Mouse (Mus musculus): ENCODE measurements around the gene Fank1.

The Fank1 gene

DNA sequence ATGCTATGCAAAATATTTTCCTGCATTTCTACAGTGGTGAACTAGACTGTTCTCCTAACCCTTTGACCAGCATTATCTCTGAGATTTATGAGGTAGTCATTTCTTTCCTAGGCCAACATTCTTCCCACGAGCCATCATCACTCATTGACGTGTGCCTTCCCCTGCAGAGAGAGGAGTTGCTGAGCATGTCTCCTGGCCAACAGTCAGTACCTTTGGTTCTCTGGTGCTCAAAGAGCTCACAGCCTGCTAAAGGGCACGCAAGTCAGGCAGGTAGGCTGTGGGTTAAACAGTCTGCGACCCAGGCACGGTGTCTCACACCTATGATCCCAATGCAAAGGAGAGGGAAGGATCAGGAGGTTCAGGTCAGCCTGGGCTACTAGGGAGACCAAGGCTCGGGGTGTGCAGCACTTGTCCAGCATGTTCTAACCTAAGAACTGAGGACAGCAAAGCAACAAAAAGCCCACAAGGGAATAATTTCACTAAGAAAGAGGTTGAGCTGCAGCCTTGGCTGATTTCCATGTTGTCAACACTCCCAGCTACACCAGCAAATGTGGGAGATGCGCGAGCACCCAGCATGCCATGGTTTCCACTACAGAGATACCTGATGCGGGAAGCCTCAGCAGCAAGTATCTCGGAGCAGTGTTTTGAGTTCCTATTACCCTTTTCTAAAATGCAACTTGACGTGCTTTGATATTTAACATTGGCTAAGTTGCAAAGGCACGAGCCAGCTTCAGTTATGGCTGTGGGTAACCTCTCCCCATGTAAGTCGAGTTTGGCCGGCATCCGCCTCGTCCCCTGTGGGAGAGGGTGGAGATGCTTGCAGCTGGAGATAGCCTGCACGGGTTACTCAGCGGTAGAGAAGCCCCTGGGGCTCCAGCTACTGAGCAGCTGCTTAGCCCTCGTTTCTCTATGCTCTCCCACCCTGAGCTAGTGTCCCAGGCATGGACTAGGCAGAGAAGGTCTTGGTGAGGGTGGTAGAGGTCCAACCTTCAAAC is 112.6 kb downstream of the Fank1 start:
- in situ Hi-C loops (cut with MboI, MseI): no loop called here

DNA sequence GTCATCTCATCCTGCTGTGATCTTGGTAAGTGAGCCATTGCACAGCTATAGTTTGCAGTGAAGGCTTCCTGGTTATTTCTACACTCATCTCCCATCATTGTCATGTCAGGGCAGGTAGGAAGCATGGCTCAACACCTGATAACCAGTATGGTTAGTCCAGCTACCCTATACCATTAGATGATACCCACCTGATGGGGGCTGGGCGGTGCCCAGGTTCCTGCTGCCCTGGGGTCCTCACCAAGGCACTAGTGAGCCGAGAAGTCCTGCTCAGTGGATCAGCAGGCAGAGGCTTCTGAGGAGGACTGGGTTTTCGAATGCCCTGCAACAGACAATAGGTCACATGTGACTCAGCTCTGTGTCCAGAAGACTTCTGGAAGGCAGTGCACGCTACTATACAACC is 113.3 kb downstream of the Fank1 start:
- in situ Hi-C loops (cut with MboI, MseI): no loop called here

DNA sequence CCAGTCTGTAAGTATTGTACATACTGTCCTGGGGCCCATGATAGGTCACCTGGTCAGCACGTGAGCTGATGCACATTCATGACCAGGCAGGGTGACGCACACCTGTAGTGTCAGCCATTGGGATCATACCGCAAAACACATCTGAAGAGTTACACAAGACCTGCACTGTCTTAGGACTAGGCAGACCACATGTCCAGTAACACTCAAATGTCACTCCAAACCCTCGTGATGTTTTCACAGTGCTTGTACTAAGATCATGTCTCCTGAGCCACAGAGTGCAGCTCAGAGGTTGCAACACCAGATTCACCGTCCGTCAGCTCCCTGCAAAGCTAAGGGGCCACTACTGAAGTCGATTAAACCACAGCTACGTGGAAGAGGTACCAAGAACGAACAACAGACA is 114.6 kb downstream of the Fank1 start:
- in situ Hi-C loops (cut with MboI, MseI): no loop called here

DNA sequence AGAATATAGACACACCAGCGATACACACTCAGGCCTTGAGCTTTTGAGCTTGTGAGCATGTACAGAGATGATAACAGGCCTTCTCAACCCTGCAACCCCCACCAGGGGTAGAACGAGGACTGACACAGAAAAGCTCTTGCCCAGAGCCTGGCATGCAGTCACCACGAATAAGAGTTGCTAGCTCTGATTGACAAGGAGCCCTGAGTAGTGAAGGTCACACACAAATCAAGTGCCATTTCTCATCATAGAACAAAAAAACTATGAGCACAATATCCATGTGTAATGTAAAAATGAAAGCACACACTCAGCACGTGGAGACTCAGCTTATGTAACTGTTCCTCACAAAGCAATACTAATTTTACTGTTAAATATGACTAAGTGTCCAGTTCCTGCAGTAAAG is 115.1 kb downstream of the Fank1 start:
- in situ Hi-C loops (cut with MboI, MseI): no loop called here

DNA sequence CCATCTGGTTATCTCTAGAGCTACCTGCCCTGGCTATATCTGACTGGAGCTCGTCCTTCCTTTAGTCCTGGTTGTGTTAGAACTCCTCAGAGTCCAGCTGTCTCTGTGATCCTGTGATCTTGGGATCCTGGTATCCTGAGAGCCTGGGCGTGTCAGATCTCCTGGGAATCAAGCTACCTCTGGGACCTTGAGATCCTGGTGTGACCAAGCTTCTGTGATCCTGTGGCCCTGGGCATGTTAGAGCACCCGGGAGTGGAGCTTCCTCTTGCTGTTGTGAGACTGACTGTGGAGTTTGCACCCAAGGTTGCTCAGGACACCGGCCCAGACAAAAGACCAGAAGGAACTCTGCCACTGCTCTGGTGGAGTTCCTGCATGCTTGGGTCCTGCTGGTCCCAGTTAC is 122.7 kb downstream of the Fank1 start:
- in situ Hi-C loops (cut with MboI, MseI): no loop called here

DNA sequence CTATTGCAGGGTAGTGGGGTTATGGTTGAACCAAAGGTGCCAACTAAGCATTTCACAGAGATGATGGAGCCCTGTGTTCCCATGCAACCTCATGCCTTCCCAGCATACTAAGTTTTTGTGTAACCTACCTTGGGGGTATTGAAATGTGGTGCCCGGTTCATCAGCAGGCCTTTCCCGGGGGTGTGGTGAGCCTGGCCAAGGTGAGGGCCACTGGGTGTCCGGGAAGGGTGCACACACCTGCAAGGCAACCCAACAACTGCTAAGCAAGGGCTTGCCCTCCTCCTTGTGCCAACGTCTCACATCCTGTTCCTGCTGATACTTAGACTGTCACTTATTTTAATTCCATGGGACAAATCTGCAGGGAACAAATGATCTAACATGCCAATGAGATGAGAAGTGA is 132.3 kb downstream of the Fank1 start:
- in situ Hi-C loops (cut with MboI, MseI): no loop called here

DNA sequence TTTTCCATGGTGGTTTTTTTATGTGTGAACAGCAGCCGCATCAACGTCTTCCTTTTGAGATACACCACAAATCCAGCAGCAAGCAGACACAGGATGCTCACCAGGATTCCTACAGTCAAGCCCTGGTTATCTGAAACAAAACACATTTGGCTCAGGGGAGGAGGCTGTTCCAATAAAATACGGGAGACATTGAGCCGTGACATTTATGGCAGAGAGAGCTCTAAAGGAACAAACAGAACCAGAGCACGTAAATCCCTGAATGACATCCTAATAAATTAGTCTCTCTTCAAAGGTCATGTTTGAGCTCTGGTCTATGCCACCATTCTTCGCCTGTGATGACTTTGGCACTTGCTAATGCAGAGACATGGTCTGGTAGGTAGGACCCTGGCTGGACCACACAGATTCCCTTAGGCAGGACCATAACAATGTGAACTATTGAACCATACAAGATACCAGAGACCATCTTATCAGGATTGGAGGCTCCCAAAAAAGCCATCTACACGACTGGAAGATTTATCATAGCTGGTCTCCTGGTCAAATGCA is 133.2 kb downstream of the Fank1 start:
- in situ Hi-C loops (cut with MboI, MseI): no loop called here

DNA sequence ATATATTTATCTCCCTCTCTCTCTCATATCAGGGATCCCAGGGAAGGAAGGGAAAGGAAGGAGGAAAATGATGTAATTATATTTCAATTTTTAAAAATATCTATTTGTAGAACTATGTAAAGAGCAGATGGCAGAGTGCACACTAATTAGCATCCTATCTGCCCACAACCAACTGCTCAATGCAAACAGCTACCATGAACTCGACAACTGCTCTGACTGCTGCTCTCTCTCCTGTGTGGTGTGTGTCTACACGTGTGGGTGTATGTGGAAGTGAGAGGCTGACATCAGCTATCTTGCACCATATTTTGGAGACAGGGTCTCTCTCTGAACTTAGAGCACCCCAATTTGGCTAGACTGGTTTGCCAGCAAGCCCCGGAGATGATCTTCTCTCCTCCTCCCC is 135.2 kb downstream of the Fank1 start:
- in situ Hi-C loops (cut with MboI, MseI): no loop called here

DNA sequence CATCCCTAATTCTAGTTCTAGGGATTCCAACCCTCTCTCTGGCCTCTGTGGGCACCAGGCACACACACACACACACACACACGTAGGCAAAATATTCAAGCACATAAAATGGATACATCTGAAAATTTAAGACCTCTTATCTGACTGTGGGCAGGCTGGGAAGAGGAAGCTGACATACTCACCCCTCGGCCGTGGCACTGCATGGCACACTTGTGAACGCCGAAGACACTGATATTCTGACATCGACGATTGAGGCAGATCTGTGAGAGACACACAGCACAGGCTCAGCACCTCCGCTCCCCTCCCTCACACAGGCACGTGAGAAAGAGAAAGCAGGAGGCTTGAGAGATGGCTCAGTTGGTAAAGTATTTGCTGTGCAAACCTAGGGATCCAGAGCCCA is 139.6 kb downstream of the Fank1 start:
- in situ Hi-C loops (cut with MboI, MseI): no loop called here

DNA sequence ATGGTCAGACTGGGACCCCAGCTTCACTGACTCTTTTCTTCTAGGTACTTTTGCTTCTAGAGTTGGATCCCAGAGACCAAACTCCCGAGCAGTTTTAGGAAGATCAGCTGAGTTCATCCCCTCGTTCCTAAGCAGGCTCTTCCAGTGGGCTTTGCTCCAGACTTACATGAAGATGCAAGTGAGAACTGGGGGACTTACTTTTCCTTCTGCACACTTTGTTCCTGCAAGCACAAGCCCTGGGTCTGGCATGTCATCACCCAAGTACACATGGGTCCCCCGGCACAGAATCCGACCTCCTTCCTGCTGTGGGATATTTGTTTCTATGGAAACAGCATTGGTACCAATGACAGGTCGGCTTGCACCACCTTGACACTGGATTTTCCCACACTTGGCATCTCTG is 142.6 kb downstream of the Fank1 start:
- in situ Hi-C loops (cut with MboI, MseI): no loop called here

DNA sequence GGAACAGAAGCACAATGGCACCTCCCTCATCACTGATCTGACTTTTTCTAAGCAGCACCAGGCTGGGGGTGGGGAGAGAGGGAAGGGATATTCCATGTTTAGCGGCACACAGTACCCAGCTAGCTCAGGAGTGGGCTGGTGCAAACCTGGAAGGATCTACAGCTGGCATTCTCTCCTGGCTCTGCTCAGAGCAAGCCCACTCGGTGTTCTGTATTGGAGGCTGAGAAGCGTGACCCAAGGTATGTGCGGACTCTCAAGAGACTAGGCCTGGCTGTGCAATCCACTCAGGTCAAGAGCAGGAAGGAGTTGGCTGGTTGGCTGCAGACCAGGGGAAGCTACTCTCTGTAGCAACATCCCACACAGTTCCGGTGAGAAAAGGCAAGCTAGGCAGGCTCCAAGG is 143.3 kb downstream of the Fank1 start:
- in situ Hi-C loops (cut with MboI, MseI): no loop called here

DNA sequence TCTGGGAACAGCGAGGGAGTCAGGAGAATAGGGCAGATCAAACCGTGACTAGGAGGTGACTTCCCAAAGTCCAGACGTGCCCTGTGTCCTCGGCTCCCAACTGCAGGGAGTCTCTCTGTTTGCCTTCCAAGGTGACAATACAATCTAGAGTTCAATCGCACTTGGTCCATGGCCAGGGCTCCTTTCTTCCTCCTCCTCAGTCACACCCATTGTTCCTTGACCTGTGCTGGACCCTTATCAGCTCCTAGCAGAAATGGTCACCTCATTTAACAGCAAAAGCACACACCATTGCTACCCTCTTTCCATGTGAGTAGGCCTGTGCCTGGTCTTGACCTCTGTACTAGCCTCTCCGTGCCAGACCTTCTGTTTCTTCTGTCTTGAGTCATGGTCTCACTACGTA is 144.1 kb downstream of the Fank1 start:
- in situ Hi-C loops (cut with MboI, MseI): no loop called here

DNA sequence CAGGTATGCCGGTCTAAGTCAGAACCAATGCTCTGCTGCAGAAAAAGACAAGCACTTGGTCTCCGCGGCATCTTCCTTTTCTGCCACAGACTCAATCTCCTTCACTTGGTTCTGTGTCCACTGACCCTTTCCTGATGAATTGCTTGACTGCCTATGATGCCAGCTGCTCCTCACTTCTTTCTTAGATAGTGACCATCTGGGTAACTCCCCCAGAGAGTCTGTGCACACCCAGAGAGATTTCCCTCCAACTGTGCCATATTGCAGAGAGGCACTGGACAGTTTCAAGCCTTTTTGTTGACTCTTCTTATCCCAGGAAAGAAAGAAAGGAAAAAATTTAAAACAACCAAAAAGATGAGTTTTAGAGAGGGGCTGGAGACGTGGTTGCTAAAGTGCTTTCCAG is 144.6 kb downstream of the Fank1 start:
- in situ Hi-C loops (cut with MboI, MseI): no loop called here

DNA sequence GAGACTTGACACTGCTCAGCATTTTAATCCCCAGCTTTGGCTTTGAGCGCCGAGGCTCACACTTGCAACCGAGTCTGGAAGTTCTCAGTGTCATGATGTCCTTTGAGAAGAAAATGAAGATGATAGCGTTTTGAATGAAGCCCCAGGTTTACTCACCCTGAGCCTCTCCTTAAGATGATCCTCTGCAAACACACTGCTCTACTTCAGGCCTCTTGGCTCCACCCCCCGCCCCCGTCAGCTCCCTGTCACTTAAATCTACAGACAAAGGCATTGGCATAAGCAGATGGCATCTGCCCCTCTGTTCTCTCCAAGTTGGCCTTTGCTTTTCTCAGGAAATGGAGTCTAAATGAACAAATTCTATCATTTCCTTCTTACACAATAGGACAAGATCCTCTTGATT is 147.3 kb downstream of the Fank1 start:
- in situ Hi-C loops (cut with MboI, MseI): no loop called here

DNA sequence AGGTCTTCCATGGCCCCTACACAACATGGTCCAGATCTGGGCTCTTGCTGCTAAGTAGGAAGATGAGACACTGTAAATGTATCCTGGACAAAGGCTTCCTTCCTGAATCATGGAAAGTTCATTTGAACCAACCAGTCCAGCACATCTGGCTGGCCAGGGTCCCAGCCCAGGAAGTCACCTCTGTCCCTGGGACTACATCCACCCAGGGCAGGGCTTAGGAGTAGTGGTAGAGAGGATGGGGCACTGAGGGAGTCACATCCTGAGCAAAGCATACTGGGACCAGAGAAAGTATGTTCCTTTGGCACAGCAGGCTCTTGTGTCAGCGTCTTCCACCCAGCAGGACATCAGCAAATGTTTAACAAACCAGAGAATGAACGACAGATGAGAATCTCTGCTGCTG is 149.1 kb downstream of the Fank1 start:
- in situ Hi-C loops (cut with MboI, MseI): no loop called here

DNA sequence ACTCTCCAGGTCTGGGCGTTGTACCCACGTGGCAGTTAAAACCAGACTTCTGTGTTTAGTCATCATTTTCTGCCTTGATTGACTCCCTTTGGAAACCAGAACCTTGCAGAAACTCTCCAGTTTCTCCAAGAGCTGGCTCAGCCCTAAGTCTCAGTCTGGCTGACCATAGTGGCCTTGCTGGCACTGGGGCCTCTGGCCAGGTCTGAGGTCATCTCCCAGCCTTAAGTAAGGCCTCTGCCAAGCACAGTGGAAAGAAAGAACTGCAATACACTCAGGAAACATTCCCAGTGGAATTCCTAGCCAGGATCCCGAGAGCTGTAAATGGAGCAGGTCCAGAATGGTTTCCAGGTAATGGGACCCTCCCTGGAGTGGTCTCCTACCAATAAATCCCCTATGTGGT is 152.3 kb downstream of the Fank1 start:
- in situ Hi-C loops (cut with MboI, MseI): no loop called here

All from T-helper 17 cell (primary cell).